Mouse (Mus musculus) C2C12 (cell line): ENCODE measurements around the gene Iffo2.

Source experiments
- CTCF ChIP-seq: IDR thresholded peaks from one replicate; pipeline ENCODE4 v1.5.1; 2011; ENCODE audit not compliant: control insufficient read depth, insufficient read depth, insufficient read length
- MAX ChIP-seq: IDR thresholded peaks from one replicate; pipeline ENCODE4 v1.6.1; 2011; ENCODE audit warnings: mild to moderate bottlenecking, control low read depth
- MYOD1 ChIP-seq: IDR thresholded peaks from one replicate; pipeline ENCODE4 v1.6.1; 2011; ENCODE audit warnings: low read depth; ENCODE audit not compliant: control insufficient read depth, insufficient read length

DNA sequence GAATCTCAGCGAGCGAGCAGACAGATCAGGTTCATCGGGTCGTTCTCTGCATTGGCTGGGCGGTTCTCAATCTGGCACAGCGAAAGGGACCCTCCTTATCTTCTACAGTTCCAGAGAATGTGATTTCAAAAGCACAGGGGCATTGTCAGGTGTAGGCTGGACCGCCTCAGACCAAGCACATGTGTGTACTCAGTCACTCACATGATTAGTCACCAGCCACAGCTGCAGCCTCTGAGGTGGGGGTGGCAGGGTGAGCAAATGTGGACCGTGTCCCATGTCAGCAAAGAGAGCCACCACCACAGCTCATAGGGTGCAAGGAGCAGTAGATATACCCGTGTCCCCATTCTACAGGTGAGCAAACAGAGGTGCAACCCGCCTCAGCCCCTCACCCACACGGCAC lies 23.6 kb upstream of the Iffo2 start:
- no peak for TF ChIP-seq CTCF
- no peak for TF ChIP-seq MAX
- TF ChIP-seq MYOD1: peak; percentile 41
